Mouse (Mus musculus) liver, adult 2 months (tissue): ENCODE measurements around the gene A730009L09Rik. TPM values are rescaled to one million over a fixed set of nuclear protein-coding genes. Genes with fewer than 3 reads are reported as not detected.

Source experiments
- DNase-seq: peaks from one replicate; pipeline ENCODE4 v3.0.0-alpha.2; 2011; ENCODE audit warnings: low read depth, low spot score; ENCODE audit errors: extremely low read depth
- H3K27ac ChIP-seq: fragments of 200-500 bp; replicated peaks from 2 replicates; pipeline ENCODE4 v1.5.1; 2012; ENCODE audit warnings: low read depth, mild to moderate bottlenecking, control low read depth, inconsistent platforms, low read length; ENCODE audit not compliant: insufficient read depth
- H3K27me3 ChIP-seq: fragments of 200-500 bp; 2 replicates; pipeline ENCODE4 v1.6.1; 2012; ENCODE audit warnings: mild to moderate bottlenecking, moderate library complexity, low read length, inconsistent platforms; ENCODE audit not compliant: control insufficient read depth, insufficient read depth
- H3K36me3 ChIP-seq: fragments of 200-500 bp; 2 replicates; pipeline ENCODE4 v1.6.1; 2012; ENCODE audit warnings: low read length, inconsistent platforms; ENCODE audit not compliant: control insufficient read depth, insufficient read depth
- H3K4me1 ChIP-seq: fragments of 200-500 bp; 2 replicates; pipeline ENCODE4 v1.6.1; 2011; ENCODE audit warnings: low read length; ENCODE audit not compliant: control insufficient read depth, insufficient read depth
- H3K4me3 ChIP-seq: fragments of 200-500 bp; 2 replicates; pipeline ENCODE4 v1.5.1; 2011; ENCODE audit warnings: low read depth, mild to moderate bottlenecking, control low read depth, low read length, moderate library complexity; ENCODE audit not compliant: insufficient read depth
- H3K79me2 ChIP-seq: fragments of 200-500 bp; 2 replicates; pipeline ENCODE4 v1.6.1; 2012; ENCODE audit warnings: inconsistent platforms, mild to moderate bottlenecking, low read length, moderate library complexity; ENCODE audit not compliant: control insufficient read depth, insufficient read depth
- H3K9ac ChIP-seq: fragments of 200-500 bp; 2 replicates; pipeline ENCODE4 v1.6.1; 2012; ENCODE audit warnings: low read depth, mild to moderate bottlenecking, control low read depth, inconsistent platforms, low read length
- CTCF ChIP-seq: fragments of 200-500 bp; IDR thresholded peaks from 2 replicates; pipeline ENCODE4 v1.5.1; 2011; ENCODE audit warnings: low read depth, low read length, control low read depth
- POLR2A ChIP-seq: fragments of 200-500 bp; IDR thresholded peaks from 2 replicates; pipeline ENCODE4 v1.6.1; 2011; ENCODE audit warnings: low read length, control low read depth; ENCODE audit not compliant: insufficient read depth; ENCODE audit errors: extremely low read depth
- WGBS: fragments of 180-500 bp; shearing (Covaris S2); methylation state at CpG from one replicate; pipeline ENCODE4 v1.1.7; 2018; 5-methylcytosine and 5-hydroxymethylcytosine counted together
- polyA plus RNA-seq: library from polyadenylated mRNA; depleted of rRNA; stranded (reverse); fragments of >200 nt; gene quantifications from 2 replicates; pipeline ENCODE4 v1.2.3, GENCODE M21; 2012
- total RNA-seq: library from RNA; depleted of rRNA; stranded (reverse); fragments of >200 nt; gene quantifications from 2 replicates; pipeline ENCODE4 v1.2.3, GENCODE M21; 2014

Gene A730009L09Rik
- total and polyA plus RNA-seq, 2 experiments, result not detected

DNA sequence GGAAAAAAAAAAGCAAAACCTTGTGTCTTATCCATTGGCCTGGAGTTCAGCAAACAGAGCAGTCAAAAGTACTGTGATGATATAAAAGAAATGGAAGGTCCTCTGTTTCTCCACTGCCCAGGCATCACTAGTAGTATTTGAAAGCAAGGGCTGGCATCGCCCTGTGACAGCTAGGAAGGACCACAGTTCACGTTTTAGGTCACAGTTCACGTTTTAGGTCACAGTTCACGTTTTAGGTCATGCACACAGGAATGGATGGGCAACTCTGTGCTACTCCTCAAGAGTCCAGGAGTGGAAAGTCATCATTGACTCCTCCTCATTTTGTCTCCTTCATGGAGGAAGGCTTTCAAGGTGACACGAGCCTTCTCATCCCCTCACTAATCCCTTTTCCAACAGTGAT lies 38.0 kb upstream of the A730009L09Rik start:
- no peak overlapping the region for H3K9ac ChIP-seq
- H3K4me1 ChIP-seq, result no peaks in the 10 kb centered on the region
- DNase-seq, result no peak
- H3K79me2 ChIP-seq, result no peaks in the 10 kb centered on the region
- no peak for TF ChIP-seq POLR2A
- no peak for TF ChIP-seq CTCF
- no peaks in the 10 kb centered on the region for H3K27me3 ChIP-seq
- 60% methylated on average over 5 of the region's 5 CpGs for WGBS
- H3K4me3 ChIP-seq, result no peak overlapping the region
- H3K36me3 ChIP-seq, result no peaks in the 10 kb centered on the region
- no peak overlapping the region for H3K27ac ChIP-seq

GRCm38 (mm10) chr16:84477528-84477927 lies 37.4 kb upstream of the A730009L09Rik start:
- 64% methylated on average over 1 of the region's 1 CpGs for WGBS
- DNase-seq, result no peak
- no peak overlapping the region for H3K9ac ChIP-seq
- TF ChIP-seq POLR2A (no peak), CTCF (no peak)
- H3K27ac ChIP-seq, result no peak overlapping the region
- H3K4me1 ChIP-seq, result no peaks in the 10 kb centered on the region
- no peak overlapping the region for H3K4me3 ChIP-seq
- H3K36me3 ChIP-seq, result no peaks in the 10 kb centered on the region
- H3K27me3 ChIP-seq, result no peaks in the 10 kb centered on the region
- H3K79me2 ChIP-seq, result no peaks in the 10 kb centered on the region

GRCm38 (mm10) chr16:84477952-84478351 lies 37.0 kb upstream of the A730009L09Rik start:
- H3K36me3 ChIP-seq, result no peaks in the 10 kb centered on the region
- no peak overlapping the region for H3K4me3 ChIP-seq
- WGBS, result 65% methylated on average over 6 of the region's 6 CpGs
- no peaks in the 10 kb centered on the region for H3K27me3 ChIP-seq
- no peak overlapping the region for H3K27ac ChIP-seq
- H3K79me2 ChIP-seq, result no peaks in the 10 kb centered on the region
- no peak for TF ChIP-seq POLR2A
- TF ChIP-seq CTCF, result no peak
- no peak for DNase-seq
- H3K9ac ChIP-seq, result no peak overlapping the region
- H3K4me1 ChIP-seq, result no peaks in the 10 kb centered on the region

- Histone ChIP-seq H3K36me3 (no peaks in the 10 kb centered on the region), H3K4me3 (no peak overlapping the region), H3K9ac (no peak overlapping the region), H3K79me2 (no peaks in the 10 kb centered on the region), H3K27ac (no peak overlapping the region), H3K4me1 (no peaks in the 10 kb centered on the region), H3K27me3 (no peaks in the 10 kb centered on the region)
- no peak for DNase-seq
- TF ChIP-seq CTCF (no peak), POLR2A (no peak)
- 85% methylated on average over 11 of the region's 11 CpGs for WGBS
These were observed 29.0 kb upstream of the A730009L09Rik start for GRCm38 (mm10) chr16:84485931-84486330.

GRCm38 (mm10) chr16:84494818-84495217 lies 20.1 kb upstream of the A730009L09Rik start:
- TF ChIP-seq POLR2A (no peak), CTCF (no peak)
- WGBS, result 73% methylated on average over 3 of the region's 3 CpGs
- Histone ChIP-seq H3K4me1 (no peaks in the 10 kb centered on the region), H3K4me3 (no peak overlapping the region), H3K36me3 (no peaks in the 10 kb centered on the region), H3K27ac (no peak overlapping the region), H3K27me3 (no peaks in the 10 kb centered on the region), H3K9ac (no peak overlapping the region), H3K79me2 (no peaks in the 10 kb centered on the region)
- no peak for DNase-seq

DNA sequence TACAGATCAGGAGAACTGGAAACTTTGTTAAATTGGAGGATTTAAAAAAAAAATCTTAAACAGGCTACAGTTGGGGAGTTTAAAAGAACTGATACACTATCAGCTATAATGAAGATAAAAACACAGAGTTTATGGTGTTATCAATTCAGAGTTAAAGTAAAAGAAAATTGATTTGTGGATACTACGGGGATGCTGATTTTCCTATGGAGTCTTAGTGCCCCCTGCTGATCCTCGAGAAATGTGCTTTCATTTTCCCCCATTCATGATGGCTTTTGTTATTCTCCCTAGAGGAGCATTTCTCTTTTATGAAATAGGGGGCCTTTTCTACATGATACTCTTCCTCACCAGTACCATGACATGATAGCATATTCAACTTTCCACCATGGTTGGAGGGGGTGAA lies 19.5 kb upstream of the A730009L09Rik start:
- no peak overlapping the region for H3K27ac ChIP-seq
- no peak overlapping the region for H3K9ac ChIP-seq
- 29% methylated on average over 2 of the region's 2 CpGs for WGBS
- no peaks in the 10 kb centered on the region for H3K36me3 ChIP-seq
- DNase-seq, result no peak
- H3K79me2 ChIP-seq, result no peaks in the 10 kb centered on the region
- no peaks in the 10 kb centered on the region for H3K27me3 ChIP-seq
- no peaks in the 10 kb centered on the region for H3K4me1 ChIP-seq
- no peak for TF ChIP-seq CTCF
- no peak for TF ChIP-seq POLR2A
- no peak overlapping the region for H3K4me3 ChIP-seq
